20 mouse cellular contexts compared by ENCODE assay signal in genomic region chr1:69610791-69611190, GRCm38 (mm10).
A peak's percentile ranks its signal among the peaks of the same experiment; 100 is the strongest.
DNase-seq lines count a peak whose midpoint lies in the region; ATAC-seq and TF ChIP-seq lines count a peak whose summit lies in the region.
"Had no signal": no experiment of that assay in that cellular context is flagged by ENCODE, and none has a peak within 500 bp of the region (broad histone marks: within the 10 kb centered on the region; RNA-seq: fewer than 3 reads in every experiment).

No protein-coding gene starts in this region.

- 63% methylated on average over 7 of the region's 7 CpGs for WGBS in heart, embryonic 13.5 days
- WGBS in lung, embryonic 14.5 days = 37% methylated on average over 7 of the region's 7 CpGs

- peak overlapping the region; percentile 33 for H3K4me2 ChIP-seq in heart, embryonic 13.5 days
- peak overlapping the region; percentile 44; the same call in 1 of the 2 replicates for H3K4me2 ChIP-seq in lung, embryonic 14.5 days
- H3K4me2 ChIP-seq: forebrain, embryonic 12.5 days; heart, embryonic 15.5 days; midbrain, embryonic 12.5 days; neural tube, embryonic 13.5 days had no signal

- H3K27ac ChIP-seq in heart, embryonic 13.5 days (replicated peaks) = peak overlapping the region; percentile 24; the same call in 1 of the 2 replicates
- peak overlapping the region; percentile 22 for H3K27ac ChIP-seq in lung, embryonic 14.5 days (ENCODE audit: low read depth)
- peak overlapping the region; percentile 97 for H3K27ac ChIP-seq in embryonic fibroblast, embryonic 13.5 days (ENCODE audit: insufficient read depth, low read length)
- H3K27ac ChIP-seq: forebrain, embryonic 12.5 days; heart, embryonic 15.5 days; liver, embryonic 14.5 days; midbrain, embryonic 12.5 days; neural tube, embryonic 13.5 days had no signal

- no peak for TF ChIP-seq CTCF in lung, embryonic 14.5 days (IDR thresholded peaks at IDR 0.05; ENCODE audit: low read depth)
- no peak for TF ChIP-seq CTCF in embryonic fibroblast, embryonic 13.5 days (IDR thresholded peaks at IDR 0.05; ENCODE audit: borderline replicate concordance, insufficient read depth, low read length)

- H3K9ac ChIP-seq in heart, embryonic 13.5 days = no peak overlapping the region
- H3K9ac ChIP-seq in lung, embryonic 14.5 days = no peak overlapping the region
- H3K9ac ChIP-seq: forebrain, embryonic 12.5 days; heart, embryonic 15.5 days; liver, embryonic 14.5 days; midbrain, embryonic 12.5 days; neural tube, embryonic 13.5 days had no signal

- no peaks in the 10 kb centered on the region for H3K9me3 ChIP-seq in heart, embryonic 13.5 days
- no peaks in the 10 kb centered on the region for H3K9me3 ChIP-seq in lung, embryonic 14.5 days (ENCODE audit: low read depth, low read length)
- H3K9me3 ChIP-seq: forebrain, embryonic 12.5 days; G1E; heart, embryonic 15.5 days; midbrain, embryonic 12.5 days; neural tube, embryonic 13.5 days had no signal

- H3K36me3 ChIP-seq in heart, embryonic 13.5 days = no peaks in the 10 kb centered on the region
- no peaks in the 10 kb centered on the region for H3K36me3 ChIP-seq in lung, embryonic 14.5 days (ENCODE audit: insufficient read depth)
- H3K36me3 ChIP-seq: forebrain, embryonic 12.5 days; heart, embryonic 15.5 days; midbrain, embryonic 12.5 days; neural tube, embryonic 13.5 days had no signal

- intact Hi-C loops in left cerebral cortex, postnatal 10 days (cut with DNase I) = no loop called here

- DNase-seq in heart, postnatal 4 days = no peak
- peak; percentile 62 for DNase-seq in lung, embryonic 14.5 days
- DNase-seq in lung, postnatal 14 days = no peak
- peak; percentile 45 for DNase-seq in kidney, postnatal 14 days
- no peak for DNase-seq in left cerebral cortex, postnatal 10 days (ENCODE audit: extremely low spot score in 1 of 2, low spot score in 2 of 2)
- DNase-seq: cerebellum, adult 18-20 months; cerebellum, postnatal 36 days; heart, adult 11 months; right cerebral cortex, adult 18-20 months; thymus, postnatal 36 days had no signal

- H3K4me1 ChIP-seq in heart, embryonic 13.5 days = peaks cover 21% of the 10 kb centered on the region
- H3K4me1 ChIP-seq in lung, embryonic 14.5 days (ENCODE audit: insufficient read depth) = peaks cover 6% of the 10 kb centered on the region; the same call in 1 of the 2 replicates
- peaks cover 21% of the 10 kb centered on the region for H3K4me1 ChIP-seq in embryonic fibroblast, embryonic 13.5 days (ENCODE audit: control insufficient read depth, insufficient read depth, low read length)
- H3K4me1 ChIP-seq: forebrain, embryonic 12.5 days; midbrain, embryonic 12.5 days; neural tube, embryonic 13.5 days had no signal

- no peak for TF ChIP-seq POLR2A in embryonic fibroblast, embryonic 13.5 days (IDR thresholded peaks at IDR 0.05; ENCODE audit: low read depth, low read length)

- H3K4me3 ChIP-seq in heart, embryonic 13.5 days = no peak overlapping the region
- no peak overlapping the region for H3K4me3 ChIP-seq in lung, embryonic 14.5 days (ENCODE audit: low read depth, low read length)
- H3K4me3 ChIP-seq in embryonic fibroblast, embryonic 13.5 days (ENCODE audit: insufficient read depth, low read length) = no peak overlapping the region
- H3K4me3 ChIP-seq: forebrain, embryonic 12.5 days; heart, embryonic 15.5 days; midbrain, embryonic 12.5 days; neural tube, embryonic 13.5 days had no signal

- ATAC-seq in heart, embryonic 13.5 days (ENCODE audit: extremely low read depth, insufficient number of reproducible peaks, low FRiP score, low TSS enrichment) = no peak
- ATAC-seq in lung, embryonic 14.5 days (ENCODE audit: insufficient read depth) = no peak
- ATAC-seq in granulocyte monocyte progenitor cell, adult 5-6 weeks (replicated peaks; ENCODE audit: poor library complexity, severe bottlenecking) = no peak
- ATAC-seq: hindbrain, embryonic 16.5 days had no signal

- no peaks in the 10 kb centered on the region for H3K27me3 ChIP-seq in heart, embryonic 13.5 days (replicated peaks)
- no peaks in the 10 kb centered on the region for H3K27me3 ChIP-seq in lung, embryonic 14.5 days (ENCODE audit: insufficient read depth, low read length)
- H3K27me3 ChIP-seq: forebrain, embryonic 12.5 days; heart, embryonic 15.5 days; midbrain, embryonic 12.5 days; neural tube, embryonic 13.5 days had no signal

Comparison
In these comparisons a context has a peak if more than half of its experiments do, and no peak if none do; other contexts are left out.
1. DNase-seq: peak in lung, embryonic 14.5 days (single experiment) and kidney, postnatal 14 days (single experiment); none in heart, postnatal 4 days (single experiment), lung, postnatal 14 days (single experiment) and left cerebral cortex, postnatal 10 days (0 of 2).
2. H3K27ac ChIP-seq: peak in every context shown above with its lines; median percentile 97 in embryonic fibroblast, embryonic 13.5 days; 24 in heart, embryonic 13.5 days; 22 in lung, embryonic 14.5 days.